ENCODE assay signal across 9 mouse cellular contexts in the genomic region with DNA sequence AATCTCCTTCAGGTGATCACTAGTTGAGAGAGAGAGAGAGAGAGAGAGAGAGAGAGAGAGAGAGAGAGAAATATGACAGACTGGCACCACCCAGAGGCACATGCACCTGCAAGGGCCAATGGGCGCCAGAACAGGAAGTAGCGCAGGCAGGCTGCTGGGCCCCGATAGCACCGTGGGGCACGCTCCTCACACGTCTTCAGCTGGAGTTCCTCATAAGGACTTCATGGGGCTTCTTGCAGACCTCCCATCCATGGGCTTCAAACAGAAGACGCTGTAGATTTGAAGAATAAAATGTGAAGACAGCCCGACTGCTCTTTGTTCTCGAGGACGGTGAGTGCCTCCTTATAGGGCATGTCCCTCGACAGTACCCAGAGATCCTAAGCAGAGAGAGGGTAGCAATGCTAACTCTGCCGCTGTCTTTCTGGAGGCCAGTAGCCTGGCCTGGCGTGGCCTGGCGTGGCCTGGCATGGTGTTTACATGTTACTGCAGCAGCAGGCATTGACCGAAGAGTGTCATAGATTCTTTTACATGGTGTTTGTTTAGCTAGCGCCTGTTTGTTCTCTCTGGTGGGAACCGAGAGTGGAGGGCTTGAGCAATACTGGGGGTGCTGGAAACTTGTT. TPM values are rescaled to one million over a fixed set of nuclear protein-coding genes. Genes with fewer than 3 reads are reported as not detected.
DNase-seq lines count a peak whose midpoint lies in the region; TF ChIP-seq lines count a peak whose summit lies in the region.
"Had no signal": no experiment of that assay in that cellular context is flagged by ENCODE, and none has a peak within 500 bp of the region (broad histone marks: within the 10 kb centered on the region; RNA-seq: fewer than 3 reads in every experiment).

No protein-coding gene starts in this region.

- H3K4me3 ChIP-seq in brown adipose tissue, adult 24 weeks (ENCODE audit: insufficient read depth, low read depth, low read length): peak overlapping the region; percentile 19; the same call in 1 of the 2 replicates
- no peak overlapping the region for H3K4me3 ChIP-seq in left cerebral cortex, adult 2 months

- no peak for TF ChIP-seq CTCF in left cerebral cortex, adult 2 months (IDR thresholded peaks at IDR 0.05)

- DNase-seq in A20 (ENCODE audit: low read depth, low spot score) (peak; percentile 86), liver (peak; percentile 90), adipocyte (ENCODE audit: low spot score) (no peak)
- peak; percentile 69 to 82 for DNase-seq in natural killer cell, adult 2 months (ENCODE audit: low spot score in 2 of 2)
- no peak for DNase-seq in left cerebral cortex, adult 2 months (ENCODE audit: extremely low spot score in 1 of 2, low spot score in 2 of 2)
- no peak for DNase-seq in left cerebral cortex, postnatal 25 days (ENCODE audit: low spot score in 2 of 2)
- DNase-seq in gastrocnemius, postnatal 4 days (ENCODE audit: low spot score in 2 of 2): no peak

- intact Hi-C loops in left cerebral cortex, adult 2 months (cut with DNase I): no loop called here
- intact Hi-C loops in left cerebral cortex, postnatal 25 days (cut with DNase I): no loop called here

- peak overlapping the region; percentile 35 for H3K27ac ChIP-seq in brown adipose tissue, adult 24 weeks (replicated peaks; ENCODE audit: low read depth, low read length)
- no peak overlapping the region for H3K27ac ChIP-seq in left cerebral cortex, adult 2 months
- H3K27ac ChIP-seq: kidney, postnatal 0 days had no signal

- H3K4me1 ChIP-seq in brown adipose tissue, adult 24 weeks (ENCODE audit: control insufficient read depth, insufficient read depth, insufficient read length, low read length): peaks cover 8% of the 10 kb centered on the region

RNA-seq across cellular contexts. Expression of gene Taok3, which starts 13.6 kb away (rescaled TPM):
- polyA plus RNA-seq in brown adipose tissue, adult 24 weeks (2012; ENCODE audit: insufficient read depth, insufficient read length, missing spikeins): 5.6 and 6.3 TPM in 2 replicates
- total RNA-seq in left cerebral cortex, adult 2 months (2021): 10 to 100 TPM; 52.5 to 54.7 TPM
- 10 to 100 TPM; 55.2 to 59.8 TPM for total RNA-seq in left cerebral cortex, postnatal 25 days (2021)
- 10 to 100 TPM; 13.7 to 14.7 TPM for total RNA-seq in gastrocnemius, postnatal 4 days (2021)

RNA-seq across cellular contexts. Expression of gene Suds3, which starts 17.6 kb away (rescaled TPM):
- 87.1 and 89.6 TPM in 2 replicates for polyA plus RNA-seq in brown adipose tissue, adult 24 weeks (2012; ENCODE audit: insufficient read depth, insufficient read length, missing spikeins)
- 100 to 1,000 TPM; 117 to 141 TPM for total RNA-seq in left cerebral cortex, adult 2 months (2021)
- total RNA-seq in left cerebral cortex, postnatal 25 days (2021): 100 to 1,000 TPM; 121 to 139 TPM
- 10 to 100 TPM; 52.7 to 54.7 TPM for total RNA-seq in gastrocnemius, postnatal 4 days (2021)

Comparison
In these comparisons a context has a peak if more than half of its experiments do, and no peak if none do; other contexts are left out.
1. DNase-seq: peak in A20 (single experiment), liver (single experiment) and natural killer cell, adult 2 months (2 of 2); none in left cerebral cortex, adult 2 months (0 of 2), left cerebral cortex, postnatal 25 days (0 of 2), gastrocnemius, postnatal 4 days (0 of 2) and adipocyte (single experiment).